In the genomic region with DNA sequence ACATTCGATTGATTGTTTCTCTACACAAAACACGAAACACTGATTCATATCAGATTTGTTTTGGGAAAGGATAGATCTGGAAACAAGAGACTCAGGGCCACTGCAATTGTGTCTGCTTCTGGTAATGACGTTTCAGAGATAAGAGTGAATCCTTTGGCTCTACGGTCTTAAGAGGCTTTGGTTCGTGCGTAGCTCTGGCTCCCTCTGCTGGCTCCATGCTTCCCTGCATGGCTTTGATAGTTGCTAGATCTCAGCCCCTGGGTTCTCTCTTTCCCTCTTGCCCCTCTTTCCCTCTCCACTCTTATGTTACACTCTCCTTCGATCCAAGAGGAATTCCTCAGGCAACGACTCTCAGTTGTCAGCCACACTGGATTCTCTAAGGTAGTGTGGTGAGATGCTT, we compare ENCODE assay signal across 10 mouse cellular contexts. TPM values are rescaled to one million over a fixed set of nuclear protein-coding genes. Genes with fewer than 3 reads are reported as not detected.
A peak's percentile ranks its signal among the peaks of the same experiment; 100 is the strongest.
DNase-seq lines count a peak whose midpoint lies in the region; ATAC-seq and TF ChIP-seq lines count a peak whose summit lies in the region.
"Had no signal": no experiment of that assay in that cellular context is flagged by ENCODE, and none has a peak within 500 bp of the region (broad histone marks: within the 10 kb centered on the region; RNA-seq: fewer than 3 reads in every experiment).

No protein-coding gene starts in this region.

- no peak overlapping the region for H3K4me2 ChIP-seq in embryonic facial prominence, embryonic 14.5 days (ENCODE audit: low read depth, low read length)
- no peak overlapping the region for H3K4me2 ChIP-seq in limb, embryonic 11.5 days (ENCODE audit: low read depth, severe bottlenecking)
- H3K4me2 ChIP-seq: stomach, embryonic 15.5 days had no signal

- no peak overlapping the region for H3K9ac ChIP-seq in embryonic facial prominence, embryonic 14.5 days (ENCODE audit: low read depth, low read length)
- no peak overlapping the region for H3K9ac ChIP-seq in limb, embryonic 11.5 days (ENCODE audit: low read length)
- H3K9ac ChIP-seq: stomach, embryonic 15.5 days had no signal

- no peak for TF ChIP-seq POLR2A in testis, adult 2 months (IDR thresholded peaks at IDR 0.05; ENCODE audit: control insufficient read depth, low read depth, low read length)

- TF ChIP-seq CTCF in testis, adult 2 months (IDR thresholded peaks at IDR 0.05; ENCODE audit: control insufficient read depth, insufficient read depth, insufficient replicate concordance, low read depth, low read length): peak; percentile 79; the same call in 1 of the 2 replicates

- H3K27me3 ChIP-seq in testis, adult 2 months (ENCODE audit: control insufficient read depth, insufficient read depth, low read length): no peaks in the 10 kb centered on the region
- no peaks in the 10 kb centered on the region for H3K27me3 ChIP-seq in embryonic facial prominence, embryonic 14.5 days (replicated peaks; ENCODE audit: control insufficient read depth, insufficient read depth, low read length)
- no peaks in the 10 kb centered on the region for H3K27me3 ChIP-seq in limb, embryonic 11.5 days (ENCODE audit: control insufficient read depth, insufficient read depth, low read length)
- H3K27me3 ChIP-seq: stomach, embryonic 15.5 days had no signal

- H3K36me3 ChIP-seq in testis, adult 2 months (ENCODE audit: control insufficient read depth, insufficient read depth, low read length): no peaks in the 10 kb centered on the region
- H3K36me3 ChIP-seq in embryonic facial prominence, embryonic 14.5 days (ENCODE audit: control insufficient read depth, insufficient read depth, low read length): no peaks in the 10 kb centered on the region
- H3K36me3 ChIP-seq in limb, embryonic 11.5 days (ENCODE audit: control insufficient read depth, insufficient read depth, low read length): no peaks in the 10 kb centered on the region
- H3K36me3 ChIP-seq: stomach, embryonic 15.5 days had no signal

- no peaks in the 10 kb centered on the region for H3K4me1 ChIP-seq in testis, adult 2 months (ENCODE audit: control insufficient read depth, insufficient read depth, low read length)
- no peaks in the 10 kb centered on the region for H3K4me1 ChIP-seq in embryonic facial prominence, embryonic 14.5 days (ENCODE audit: control insufficient read depth, insufficient read depth, low read length)
- H3K4me1 ChIP-seq in limb, embryonic 11.5 days (ENCODE audit: control insufficient read depth, insufficient read depth, low read length): no peaks in the 10 kb centered on the region

- no peak for DNase-seq in testis, postnatal 14 days (ENCODE audit: low spot score)
- DNase-seq in adrenal gland, postnatal 25 days: peak; percentile 68
- DNase-seq in embryonic facial prominence, embryonic 14.5 days (ENCODE audit: low spot score): peak; percentile 76
- peak; percentile 80 for DNase-seq in limb, embryonic 11.5 days (ENCODE audit: low spot score)
- peak; percentile 82 to 84 for DNase-seq in right cerebral cortex, adult 2 months (ENCODE audit: low spot score in 2 of 2)

- H3K27ac ChIP-seq in testis, adult 2 months (ENCODE audit: control insufficient read depth, insufficient read depth, low read depth, low read length): no peak overlapping the region
- H3K27ac ChIP-seq in embryonic facial prominence, embryonic 14.5 days (replicated peaks; ENCODE audit: low read depth, low read length): no peak overlapping the region
- H3K27ac ChIP-seq in limb, embryonic 11.5 days (replicated peaks; ENCODE audit: low read depth, low read length): no peak overlapping the region
- H3K27ac ChIP-seq: stomach, embryonic 15.5 days had no signal

- H3K4me3 ChIP-seq in testis, adult 2 months (ENCODE audit: control insufficient read depth, low read depth, low read length): no peak overlapping the region
- no peak overlapping the region for H3K4me3 ChIP-seq in embryonic facial prominence, embryonic 14.5 days (ENCODE audit: low read depth, low read length)
- no peak overlapping the region for H3K4me3 ChIP-seq in limb, embryonic 11.5 days (ENCODE audit: low read depth, low read length)
- H3K4me3 ChIP-seq: stomach, embryonic 15.5 days had no signal

- ATAC-seq in embryonic facial prominence, embryonic 14.5 days (ENCODE audit: low read depth): no peak
- ATAC-seq in inflammation-experienced regulatory T-cells, adult 6 months: peak; percentile 43
- ATAC-seq in limb, embryonic 11.5 days (ENCODE audit: insufficient number of reproducible peaks, low FRiP score, low TSS enrichment, low read depth): no peak
- ATAC-seq in erythroblast, adult 5-6 weeks (replicated peaks; ENCODE audit: low FRiP score, poor library complexity, severe bottlenecking): no peak

- 9% methylated on average over 8 of the region's 8 CpGs for WGBS in embryonic facial prominence, embryonic 14.5 days
- 10% methylated on average over 8 of the region's 8 CpGs for WGBS in limb, embryonic 11.5 days

- H3K9me3 ChIP-seq in embryonic facial prominence, embryonic 14.5 days (ENCODE audit: control insufficient read depth, low read length): no peaks in the 10 kb centered on the region
- H3K9me3 ChIP-seq in limb, embryonic 11.5 days (ENCODE audit: control insufficient read depth, low read length): no peaks in the 10 kb centered on the region
- H3K9me3 ChIP-seq: stomach, embryonic 15.5 days had no signal

RNA-seq across cellular contexts. Expression of gene Krt20, which starts 25.2 kb away (rescaled TPM):
- 0.06 and 0.14 TPM in 2 replicates for polyA plus RNA-seq in testis, adult 2 months (2012; rRNA removed)
- total RNA-seq in adrenal gland, postnatal 25 days (2021): 0.15 TPM in 1 of 2 replicates, not detected in the other
- 0.33 TPM in 1 of 2 replicates, not detected in the other for polyA plus RNA-seq in embryonic facial prominence, embryonic 14.5 days (2014; fragmentation: Nextera tagmentation; extraction: Ambion mirVana)
- not detected for polyA plus RNA-seq in inflammation-experienced regulatory T-cells, adult 6 months (2017; shearing (Covaris generic))
- 0.32 and 0.44 TPM in 2 replicates for polyA plus RNA-seq in limb, embryonic 11.5 days (2014; fragmentation: Nextera tagmentation; extraction: Ambion mirVana)
- not detected in 2 replicates for total RNA-seq in erythroblast, adult 5-6 weeks (2015; ENCODE audit: low replicate concordance)
- not detected in 2 replicates for total RNA-seq in erythroblast, adult 5-6 weeks (2017; ENCODE audit: low replicate concordance)
- total RNA-seq: left cerebral cortex, adult 8-10 months had no signal

RNA-seq across cellular contexts. Expression of gene Krt23, which starts 29.8 kb away (rescaled TPM):
- 0.24 and 0.53 TPM in 2 replicates for polyA plus RNA-seq in testis, adult 2 months (2012; rRNA removed)
- total RNA-seq in adrenal gland, postnatal 25 days (2021): not detected in 2 replicates
- 8.7 and 11.9 TPM in 2 replicates for polyA plus RNA-seq in embryonic facial prominence, embryonic 14.5 days (2014; fragmentation: Nextera tagmentation; extraction: Ambion mirVana)
- polyA plus RNA-seq in inflammation-experienced regulatory T-cells, adult 6 months (2017; shearing (Covaris generic)): not detected
- 0.24 and 0.35 TPM in 2 replicates for polyA plus RNA-seq in limb, embryonic 11.5 days (2014; fragmentation: Nextera tagmentation; extraction: Ambion mirVana)
- not detected in 2 replicates for total RNA-seq in erythroblast, adult 5-6 weeks (2015; ENCODE audit: low replicate concordance)
- total RNA-seq in erythroblast, adult 5-6 weeks (2017; ENCODE audit: low replicate concordance): not detected in 2 replicates
- total RNA-seq: left cerebral cortex, adult 8-10 months had no signal

RNA-seq across cellular contexts. Expression of gene Krt12, which starts 41.1 kb away (rescaled TPM):
- 0.07 TPM in 1 of 2 replicates, not detected in the other for polyA plus RNA-seq in testis, adult 2 months (2012; rRNA removed)
- not detected in 2 replicates for total RNA-seq in adrenal gland, postnatal 25 days (2021)
- 0.22 TPM in 1 of 2 replicates, not detected in the other for polyA plus RNA-seq in embryonic facial prominence, embryonic 14.5 days (2014; fragmentation: Nextera tagmentation; extraction: Ambion mirVana)
- not detected for polyA plus RNA-seq in inflammation-experienced regulatory T-cells, adult 6 months (2017; shearing (Covaris generic))
- not detected in 2 replicates for polyA plus RNA-seq in limb, embryonic 11.5 days (2014; fragmentation: Nextera tagmentation; extraction: Ambion mirVana)
- total RNA-seq in erythroblast, adult 5-6 weeks (2015; ENCODE audit: low replicate concordance): not detected in 2 replicates
- total RNA-seq in erythroblast, adult 5-6 weeks (2017; ENCODE audit: low replicate concordance): not detected in 2 replicates

RNA-seq across cellular contexts. Expression of gene Krt39, which starts 58.0 kb away (rescaled TPM):
- 0.22 and 0.26 TPM in 2 replicates for polyA plus RNA-seq in testis, adult 2 months (2012; rRNA removed)
- not detected in 2 replicates for total RNA-seq in adrenal gland, postnatal 25 days (2021)
- not detected in 2 replicates for polyA plus RNA-seq in embryonic facial prominence, embryonic 14.5 days (2014; fragmentation: Nextera tagmentation; extraction: Ambion mirVana)
- not detected for polyA plus RNA-seq in inflammation-experienced regulatory T-cells, adult 6 months (2017; shearing (Covaris generic))
- polyA plus RNA-seq in limb, embryonic 11.5 days (2014; fragmentation: Nextera tagmentation; extraction: Ambion mirVana): 0.12 TPM in 1 of 2 replicates, not detected in the other
- total RNA-seq in erythroblast, adult 5-6 weeks (2015; ENCODE audit: low replicate concordance): not detected in 2 replicates
- 0.70 TPM in 1 of 2 replicates, not detected in the other for total RNA-seq in erythroblast, adult 5-6 weeks (2017; ENCODE audit: low replicate concordance)
- total RNA-seq: left cerebral cortex, adult 8-10 months had no signal
- polyA plus RNA-seq: stomach, embryonic 15.5 days had no signal
